Mouse (Mus musculus): ENCODE measurements around the gene Gm5089.

GRCm38 (mm10) chr14:122466756-122467362 lies 15.9 kb upstream of the Gm5089 start:
- TF ChIP-seq TCF3 (IDR thresholded peaks at IDR 0.05; ENCODE audit: insufficient read length, low read depth) (no peak), POLR2A (IDR thresholded peaks at IDR 0.05; ENCODE audit: insufficient read length, low read depth) (no peak), REST (IDR thresholded peaks at IDR 0.05; ENCODE audit: insufficient read depth, insufficient read length) (no peak), TCF12 (IDR thresholded peaks at IDR 0.05; ENCODE audit: insufficient read depth, poor library complexity, severe bottlenecking) (no peak), E2F4 (IDR thresholded peaks at IDR 0.05; ENCODE audit: insufficient read depth) (no peak), MYOG (IDR thresholded peaks at IDR 0.05; ENCODE audit: control insufficient read depth in 1 of 3, insufficient read depth in 1 of 3, insufficient read length in 2 of 3, low read depth in 2 of 3) (no peak), USF1 (IDR thresholded peaks at IDR 0.05; ENCODE audit: low read depth) (no peak), CEBPB (IDR thresholded peaks at IDR 0.05; ENCODE audit: insufficient read depth, poor library complexity, severe bottlenecking) (no peak), MAX (IDR thresholded peaks at IDR 0.05; ENCODE audit: low read depth) (no peak), POLR2AphosphoS2 (IDR thresholded peaks at IDR 0.05; ENCODE audit: insufficient read length, low read depth) (no peak), MYOD1 (IDR thresholded peaks at IDR 0.05; ENCODE audit: control insufficient read depth in 1 of 3, insufficient read length in 2 of 3, low read depth in 2 of 3) (no peak)
